Mouse (Mus musculus) intestine, postnatal 0 days (tissue): ENCODE measurements around the gene Hdac9. TPM values are rescaled to one million over a fixed set of nuclear protein-coding genes. Genes with fewer than 3 reads are reported as not detected.

ENCODE experiments used
- ATAC-seq: fragments of 200-750 bp; cut with Nextera tagmentation; 2 replicates; pipeline ENCODE4 v1.8.0; 2017; ENCODE audit warnings: mild to moderate bottlenecking, moderate TSS enrichment, moderate library complexity
- H3K27ac ChIP-seq: fragments of 300-500 bp; sonication (generic); 2 replicates; pipeline ENCODE4 v1.5.1; 2014; ENCODE audit warnings: mild to moderate bottlenecking, low read depth, low read length, moderate library complexity
- H3K27me3 ChIP-seq: fragments of 300-500 bp; sonication (generic); replicated peaks from 2 replicates; pipeline ENCODE4 v1.6.1; 2014; ENCODE audit warnings: low read length, mixed read lengths; ENCODE audit not compliant: control insufficient read depth, insufficient read depth
- H3K36me3 ChIP-seq: fragments of 300-500 bp; sonication (generic); 2 replicates; pipeline ENCODE4 v1.6.1; 2014; ENCODE audit warnings: mild to moderate bottlenecking, moderate library complexity; ENCODE audit not compliant: control insufficient read depth, insufficient read depth
- H3K4me1 ChIP-seq: fragments of 300-500 bp; sonication (generic); replicated peaks from 2 replicates; pipeline ENCODE4 v1.6.1; 2014; ENCODE audit warnings: antibody characterized with exemption, low read length, mixed read lengths; ENCODE audit not compliant: control insufficient read depth, insufficient read depth
- H3K4me2 ChIP-seq: fragments of 300-500 bp; sonication (generic); replicated peaks from 2 replicates; pipeline ENCODE4 v1.6.1; 2014; ENCODE audit warnings: low read depth, mild to moderate bottlenecking, moderate library complexity
- H3K4me3 ChIP-seq: fragments of 300-500 bp; sonication (generic); 2 replicates; pipeline ENCODE4 v1.5.1; 2014; ENCODE audit warnings: low read depth, low read length
- H3K9ac ChIP-seq: fragments of 300-500 bp; sonication (generic); 2 replicates; pipeline ENCODE4 v1.6.1; 2014; ENCODE audit warnings: mild to moderate bottlenecking, low read depth, low read length
- H3K9me3 ChIP-seq: fragments of 300-500 bp; sonication (generic); 2 replicates; pipeline ENCODE4 v1.6.1; 2016; ENCODE audit warnings: mixed run types; ENCODE audit not compliant: control insufficient read depth
- CTCF ChIP-seq: sonication (generic); IDR thresholded peaks from 2 replicates; pipeline ENCODE4 v1.5.1; 2016; ENCODE audit warnings: low read depth, mild to moderate bottlenecking, control low read depth, antibody characterized with exemption, moderate library complexity
- WGBS: fragments of 180-500 bp; shearing (Covaris S2); extraction: QIAGEN DNeasy Blood & Tissue Kit; methylation state at CpG from one replicate; pipeline ENCODE4 v1.1.7; 2014; 5-methylcytosine and 5-hydroxymethylcytosine counted together
- polyA plus RNA-seq: library from polyadenylated mRNA; unstranded; fragments of >200 nt; fragmentation: Nextera tagmentation; extraction: Ambion mirVana; gene quantifications from 2 replicates; pipeline ENCODE4 v1.2.1, GENCODE M21; 2015

The Hdac9 gene
- polyA plus RNA-seq, 1 experiment from 2014 or later = 1.4 TPM

DNA sequence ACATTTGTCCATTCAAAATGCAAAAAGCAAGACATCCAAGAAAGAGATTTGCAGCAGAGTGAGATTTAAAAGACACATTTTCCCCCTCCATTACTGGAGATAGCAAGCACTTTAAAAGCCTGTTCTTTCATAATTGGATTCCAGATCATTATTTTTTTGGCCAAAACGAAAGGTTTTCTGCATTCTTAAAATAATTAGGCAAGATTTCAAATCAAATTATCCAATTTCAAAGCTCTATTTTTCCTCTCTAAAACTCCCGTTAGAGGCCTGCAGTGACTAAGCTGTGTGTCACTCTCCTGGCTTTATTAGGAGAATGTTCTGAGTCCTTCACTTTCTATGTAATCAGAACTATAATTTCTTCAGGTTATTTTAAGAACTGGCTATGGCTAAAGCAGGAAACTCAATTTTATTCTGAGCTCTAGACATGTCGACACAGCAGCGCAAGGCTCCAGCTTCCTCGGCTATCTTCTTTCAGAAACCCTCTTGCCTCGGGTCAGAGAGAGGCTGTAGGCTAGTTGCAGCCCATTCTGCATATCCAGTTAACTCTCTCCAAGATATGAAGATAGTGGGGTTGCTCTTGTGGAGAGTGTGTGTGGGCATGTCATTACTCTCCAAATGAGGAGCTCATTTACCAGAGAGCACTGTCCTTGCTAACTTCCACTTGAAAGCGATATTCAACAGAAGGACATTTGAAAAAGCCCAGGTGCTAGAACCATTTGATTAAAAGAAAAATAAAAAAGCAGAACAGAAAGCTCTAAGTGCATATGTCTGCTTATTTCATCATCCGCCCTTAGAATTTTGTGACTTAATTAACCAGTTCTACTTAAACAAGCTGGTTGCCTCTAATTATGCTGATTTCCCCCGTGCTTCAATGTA lies 417.9 kb downstream of the Hdac9 start:
- TF ChIP-seq CTCF = no peak
- Histone ChIP-seq H3K27me3 (no peaks in the 10 kb centered on the region), H3K4me3 (no peak overlapping the region), H3K9ac (no peak overlapping the region), H3K27ac (no peak overlapping the region), H3K4me1 (no peaks in the 10 kb centered on the region), H3K4me2 (no peak overlapping the region), H3K9me3 (no peaks in the 10 kb centered on the region), H3K36me3 (no peaks in the 10 kb centered on the region)
- 63% methylated on average over 9 of the region's 9 CpGs for WGBS
- ATAC-seq = no peak

DNA sequence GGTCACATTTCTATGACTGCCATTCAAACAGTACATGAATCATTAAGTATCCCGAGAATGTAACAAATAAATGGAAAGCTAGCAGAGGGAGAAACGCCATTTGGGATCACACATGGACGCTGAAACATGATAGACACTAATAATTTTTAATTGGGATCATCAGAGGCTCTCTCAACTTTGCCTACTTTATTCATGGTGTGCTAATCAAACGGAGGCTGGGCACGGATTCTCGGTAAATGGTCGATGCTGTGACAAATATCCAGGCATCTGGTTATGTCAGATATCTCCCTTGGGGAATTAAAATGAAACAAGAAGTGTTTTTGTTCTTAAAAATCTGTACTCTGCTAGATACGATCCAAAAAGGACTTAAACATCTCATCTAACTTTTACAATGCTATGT lies 418.6 kb downstream of the Hdac9 start:
- H3K9me3 ChIP-seq = no peaks in the 10 kb centered on the region
- no peak overlapping the region for H3K9ac ChIP-seq
- 83% methylated on average over 8 of the region's 8 CpGs for WGBS
- ATAC-seq = no peak
- no peak overlapping the region for H3K27ac ChIP-seq
- no peaks in the 10 kb centered on the region for H3K4me1 ChIP-seq
- no peak overlapping the region for H3K4me2 ChIP-seq
- H3K27me3 ChIP-seq = no peaks in the 10 kb centered on the region
- H3K4me3 ChIP-seq = no peak overlapping the region
- TF ChIP-seq CTCF = no peak
- no peaks in the 10 kb centered on the region for H3K36me3 ChIP-seq

DNA sequence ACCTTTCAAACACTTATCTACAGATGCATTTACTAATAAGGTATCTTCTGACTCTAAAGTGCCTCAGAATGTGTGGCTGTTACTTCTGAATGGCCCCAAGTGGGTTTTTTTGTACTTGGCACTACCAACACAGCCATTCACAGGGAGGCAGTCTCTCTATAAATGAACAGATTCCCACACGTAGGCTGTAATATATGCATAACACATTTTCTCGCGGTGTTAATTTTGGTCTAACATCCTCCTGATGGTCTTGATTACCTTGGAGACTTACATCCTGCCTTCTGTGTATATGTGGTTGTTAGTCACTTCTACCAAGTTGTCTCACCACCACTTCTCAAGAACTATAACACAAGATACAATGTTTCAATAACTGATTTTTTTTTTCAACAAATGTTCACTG lies 419.2 kb downstream of the Hdac9 start:
- H3K4me2 ChIP-seq = no peak overlapping the region
- no peak overlapping the region for H3K4me3 ChIP-seq
- H3K9me3 ChIP-seq = no peaks in the 10 kb centered on the region
- H3K9ac ChIP-seq = no peak overlapping the region
- H3K4me1 ChIP-seq = no peaks in the 10 kb centered on the region
- no peaks in the 10 kb centered on the region for H3K27me3 ChIP-seq
- no peaks in the 10 kb centered on the region for H3K36me3 ChIP-seq
- 83% methylated on average over 3 of the region's 3 CpGs for WGBS
- no peak overlapping the region for H3K27ac ChIP-seq
- ATAC-seq = no peak
- no peak for TF ChIP-seq CTCF

DNA sequence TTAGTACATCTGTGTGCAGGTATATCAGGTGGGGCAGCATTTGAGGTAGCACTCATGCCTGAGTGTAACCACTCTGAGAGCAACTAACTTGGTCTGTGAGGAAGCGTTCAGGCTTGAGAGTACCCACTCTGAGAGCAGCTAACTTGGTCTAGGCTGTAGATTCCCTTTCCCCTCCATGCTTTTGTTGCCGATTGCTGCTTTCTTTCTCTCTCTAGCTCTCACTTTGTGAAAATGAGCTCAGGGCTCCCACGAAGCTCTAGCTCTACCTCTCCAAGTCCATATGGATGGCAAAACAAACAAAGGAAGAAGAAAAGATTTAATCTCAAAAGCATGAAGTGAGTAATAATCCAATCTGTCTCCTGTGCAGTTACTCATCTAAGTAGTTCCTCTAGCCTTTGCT lies 421.0 kb downstream of the Hdac9 start:
- no peak for ATAC-seq
- Histone ChIP-seq H3K27me3 (no peaks in the 10 kb centered on the region), H3K4me2 (no peak overlapping the region), H3K27ac (no peak overlapping the region), H3K4me1 (no peaks in the 10 kb centered on the region), H3K36me3 (no peaks in the 10 kb centered on the region), H3K9ac (no peak overlapping the region), H3K4me3 (no peak overlapping the region), H3K9me3 (no peaks in the 10 kb centered on the region)
- WGBS = 64% methylated on average over 3 of the region's 3 CpGs
- no peak for TF ChIP-seq CTCF

DNA sequence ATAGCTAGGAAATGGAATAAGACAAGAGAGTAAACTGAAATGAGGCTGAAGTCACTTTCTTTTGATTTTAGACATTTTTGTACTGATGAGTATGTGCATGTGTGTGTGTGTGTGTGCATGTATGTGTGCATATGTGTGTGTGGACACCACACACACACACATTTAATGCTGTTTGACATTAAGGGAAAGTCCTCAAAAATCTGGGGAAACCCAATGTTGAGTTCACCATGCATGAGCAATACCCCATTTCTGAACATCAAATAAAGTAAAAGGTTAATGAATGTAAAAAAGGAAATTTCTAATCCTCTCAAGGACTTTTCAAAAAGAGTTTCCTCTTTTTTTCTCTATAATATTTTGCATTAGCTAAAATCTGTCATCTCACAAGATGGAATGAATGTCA lies 427.3 kb downstream of the Hdac9 start:
- Histone ChIP-seq H3K27me3 (no peaks in the 10 kb centered on the region), H3K4me2 (no peak overlapping the region), H3K9me3 (no peaks in the 10 kb centered on the region), H3K9ac (no peak overlapping the region), H3K4me1 (no peaks in the 10 kb centered on the region), H3K36me3 (no peaks in the 10 kb centered on the region), H3K27ac (no peak overlapping the region), H3K4me3 (no peak overlapping the region)
- ATAC-seq = no peak
- TF ChIP-seq CTCF = no peak

DNA sequence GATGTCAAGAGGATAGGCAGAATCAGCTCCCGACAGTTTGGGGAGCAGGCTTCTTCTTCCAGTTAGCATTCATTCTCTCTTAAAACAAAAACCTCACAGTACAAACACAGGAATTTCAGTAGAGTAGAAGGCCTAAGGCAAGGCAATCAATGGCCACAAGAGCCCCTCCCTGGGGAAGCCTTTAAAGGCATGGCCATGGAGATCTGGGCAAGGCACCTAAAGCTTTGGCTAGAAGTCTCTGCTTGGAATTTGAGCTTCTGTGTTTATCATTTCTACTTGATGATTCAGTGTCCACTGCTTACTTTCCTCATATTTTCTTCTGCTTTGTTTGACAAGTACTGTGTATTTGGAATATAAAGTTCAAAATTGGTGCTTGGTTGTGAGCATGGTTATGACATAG lies 429.2 kb downstream of the Hdac9 start:
- no peak overlapping the region for H3K4me3 ChIP-seq
- no peak overlapping the region for H3K9ac ChIP-seq
- no peak for TF ChIP-seq CTCF
- no peaks in the 10 kb centered on the region for H3K27me3 ChIP-seq
- no peak overlapping the region for H3K27ac ChIP-seq
- H3K4me1 ChIP-seq = no peaks in the 10 kb centered on the region
- no peak for ATAC-seq
- H3K9me3 ChIP-seq = no peaks in the 10 kb centered on the region
- 84% methylated on average over 1 of the region's 1 CpGs for WGBS
- H3K36me3 ChIP-seq = no peaks in the 10 kb centered on the region
- no peak overlapping the region for H3K4me2 ChIP-seq

DNA sequence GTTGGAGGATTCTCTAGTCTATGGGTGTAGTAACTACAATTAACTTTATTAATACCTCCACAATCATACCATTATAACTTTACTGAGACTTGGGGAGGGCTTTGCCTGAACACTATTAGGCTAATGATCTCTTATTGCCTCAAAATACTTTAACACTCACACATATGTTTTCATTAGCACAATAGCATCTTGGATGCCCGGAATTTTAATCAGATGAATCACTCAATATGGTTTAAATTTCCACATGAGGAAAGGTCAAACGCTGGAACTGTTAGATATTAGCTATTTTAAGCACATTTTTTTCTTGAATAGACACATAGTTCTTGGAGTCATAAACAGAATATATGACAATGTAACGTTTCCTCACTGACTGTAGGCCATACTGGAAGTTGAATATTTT lies 429.9 kb downstream of the Hdac9 start:
- no peaks in the 10 kb centered on the region for H3K27me3 ChIP-seq
- WGBS = 49% methylated on average over 3 of the region's 3 CpGs
- H3K4me1 ChIP-seq = no peaks in the 10 kb centered on the region
- H3K4me3 ChIP-seq = no peak overlapping the region
- no peaks in the 10 kb centered on the region for H3K36me3 ChIP-seq
- H3K27ac ChIP-seq = no peak overlapping the region
- no peak for ATAC-seq
- no peak for TF ChIP-seq CTCF
- H3K4me2 ChIP-seq = no peak overlapping the region
- no peak overlapping the region for H3K9ac ChIP-seq
- no peaks in the 10 kb centered on the region for H3K9me3 ChIP-seq
